Mouse (Mus musculus) liver, adult 2 months (tissue): Measurements from ENCODE around the gene Olfr1280. TPM values are rescaled to one million over a fixed set of nuclear protein-coding genes. Genes with fewer than 3 reads are reported as not detected.
"Not testable (repeated sequence)": the region's sequence is repeated elsewhere in the genome, so short reads cannot be mapped to it uniquely, and the experiment has no call there.

Experiments
- DNase-seq: peaks from one replicate; pipeline ENCODE4 v3.0.0-alpha.2; 2011; ENCODE audit warnings: low read depth, low spot score; ENCODE audit errors: extremely low read depth
- H3K27ac ChIP-seq: fragments of 200-500 bp; replicated peaks from 2 replicates; pipeline ENCODE4 v1.5.1; 2012; ENCODE audit warnings: low read depth, mild to moderate bottlenecking, control low read depth, inconsistent platforms, low read length; ENCODE audit not compliant: insufficient read depth
- H3K27me3 ChIP-seq: fragments of 200-500 bp; 2 replicates; pipeline ENCODE4 v1.6.1; 2012; ENCODE audit warnings: mild to moderate bottlenecking, moderate library complexity, low read length, inconsistent platforms; ENCODE audit not compliant: control insufficient read depth, insufficient read depth
- H3K36me3 ChIP-seq: fragments of 200-500 bp; 2 replicates; pipeline ENCODE4 v1.6.1; 2012; ENCODE audit warnings: low read length, inconsistent platforms; ENCODE audit not compliant: control insufficient read depth, insufficient read depth
- H3K4me1 ChIP-seq: fragments of 200-500 bp; 2 replicates; pipeline ENCODE4 v1.6.1; 2011; ENCODE audit warnings: low read length; ENCODE audit not compliant: control insufficient read depth, insufficient read depth
- H3K4me3 ChIP-seq: fragments of 200-500 bp; 2 replicates; pipeline ENCODE4 v1.5.1; 2011; ENCODE audit warnings: low read depth, mild to moderate bottlenecking, control low read depth, low read length, moderate library complexity; ENCODE audit not compliant: insufficient read depth
- H3K79me2 ChIP-seq: fragments of 200-500 bp; 2 replicates; pipeline ENCODE4 v1.6.1; 2012; ENCODE audit warnings: inconsistent platforms, mild to moderate bottlenecking, low read length, moderate library complexity; ENCODE audit not compliant: control insufficient read depth, insufficient read depth
- H3K9ac ChIP-seq: fragments of 200-500 bp; 2 replicates; pipeline ENCODE4 v1.6.1; 2012; ENCODE audit warnings: low read depth, mild to moderate bottlenecking, control low read depth, inconsistent platforms, low read length
- CTCF ChIP-seq: fragments of 200-500 bp; IDR thresholded peaks from 2 replicates; pipeline ENCODE4 v1.5.1; 2011; ENCODE audit warnings: low read depth, low read length, control low read depth
- POLR2A ChIP-seq: fragments of 200-500 bp; IDR thresholded peaks from 2 replicates; pipeline ENCODE4 v1.6.1; 2011; ENCODE audit warnings: low read length, control low read depth; ENCODE audit not compliant: insufficient read depth; ENCODE audit errors: extremely low read depth
- WGBS: fragments of 180-500 bp; shearing (Covaris S2); methylation state at CpG from one replicate; pipeline ENCODE4 v1.1.7; 2018; 5-methylcytosine and 5-hydroxymethylcytosine counted together
- polyA plus RNA-seq: library from polyadenylated mRNA; depleted of rRNA; stranded (reverse); fragments of >200 nt; gene quantifications from 2 replicates; pipeline ENCODE4 v1.2.3, GENCODE M21; 2012; rRNA removed
- total RNA-seq: library from RNA; depleted of rRNA; stranded (reverse); fragments of >200 nt; gene quantifications from 2 replicates; pipeline ENCODE4 v1.2.3, GENCODE M21; 2014; rRNA removed

Olfr1280 gene
- total RNA-seq (not detected in 2 replicates), polyA plus RNA-seq (not detected in 2 replicates)

DNA sequence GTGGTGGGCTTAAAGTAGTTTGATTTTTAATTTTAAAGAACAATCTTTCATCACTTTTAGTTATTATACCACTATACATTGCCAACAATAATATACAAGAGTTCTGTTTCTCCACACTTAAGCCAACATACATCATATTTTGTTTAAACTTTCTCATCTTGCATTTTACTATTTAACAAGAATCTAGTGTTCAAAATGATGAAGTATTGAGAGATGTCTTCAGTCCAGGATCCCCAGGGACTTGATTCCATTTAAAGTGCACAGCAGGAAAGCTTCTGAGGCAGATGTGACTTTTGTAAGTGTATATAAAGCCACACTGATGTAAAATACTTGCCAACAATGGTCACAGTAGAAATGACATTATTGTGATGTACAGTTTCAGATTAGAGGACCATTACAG is at the start of gene Olfr1280:
Gene Olfr1280 (plus strand): TSS at position 301 of the 400 bp plus-strand sequence.
- Histone ChIP-seq H3K79me2 (no peaks in the 10 kb centered on the region), H3K4me1 (no peaks in the 10 kb centered on the region), H3K36me3 (no peaks in the 10 kb centered on the region), H3K27ac (no peak within 1 kb of the TSS), H3K4me3 (no peak within 1 kb of the TSS), H3K9ac (no peak within 1 kb of the TSS), H3K27me3 (no peaks in the 10 kb centered on the region)
- TF ChIP-seq POLR2A = no peak
- TF ChIP-seq CTCF = no peak
- no peak for DNase-seq

- H3K27me3 ChIP-seq = no peaks in the 10 kb centered on the region
- H3K36me3 ChIP-seq = no peaks in the 10 kb centered on the region
- H3K79me2 ChIP-seq = no peaks in the 10 kb centered on the region
- H3K9ac ChIP-seq = no peak within 1 kb of the TSS
- H3K4me3 ChIP-seq = no peak within 1 kb of the TSS
- TF ChIP-seq CTCF = no peak
- TF ChIP-seq POLR2A = no peak
- no peaks in the 10 kb centered on the region for H3K4me1 ChIP-seq
- DNase-seq = no peak
- 66% methylated on average over 2 of the region's 2 CpGs for WGBS
- H3K27ac ChIP-seq = no peak within 1 kb of the TSS
Measured at GRCm38 (mm10) chr2:111274006-111274405, 39.8 kb upstream of the Olfr1280 start, which contains the start of gene Olfr1277. TSS of gene Olfr1277 (minus strand) at chr2:111274106.

DNA sequence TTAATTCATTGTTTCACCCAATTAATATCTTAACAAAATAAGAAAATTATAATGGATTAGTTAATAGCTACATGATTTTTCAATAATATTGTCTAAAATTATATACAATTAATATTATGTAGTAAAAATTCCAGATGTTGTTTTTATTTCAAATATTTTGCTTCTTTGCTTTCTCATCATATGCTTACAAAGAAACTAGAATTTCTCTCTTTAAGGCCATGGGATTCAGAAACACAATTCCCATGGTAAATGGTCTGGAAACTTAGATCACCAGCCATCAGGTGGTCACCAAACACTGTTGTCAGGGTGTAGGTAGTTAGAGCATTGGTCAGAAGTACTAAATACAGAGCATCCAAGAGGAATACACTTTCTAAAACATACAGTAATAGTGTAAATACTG is 24.0 kb upstream of the Olfr1280 start, which contains the start of gene Olfr1278:
Gene Olfr1278 (plus strand): TSS at position 301 of the 400 bp plus-strand sequence.
- Histone ChIP-seq H3K27me3 (no peaks in the 10 kb centered on the region), H3K9ac (no peak within 1 kb of the TSS), H3K4me3 (no peak within 1 kb of the TSS), H3K79me2 (no peaks in the 10 kb centered on the region), H3K36me3 (no peaks in the 10 kb centered on the region), H3K4me1 (no peaks in the 10 kb centered on the region), H3K27ac (no peak within 1 kb of the TSS)
- no peak for DNase-seq
- no peak for TF ChIP-seq CTCF
- no peak for TF ChIP-seq POLR2A

DNA sequence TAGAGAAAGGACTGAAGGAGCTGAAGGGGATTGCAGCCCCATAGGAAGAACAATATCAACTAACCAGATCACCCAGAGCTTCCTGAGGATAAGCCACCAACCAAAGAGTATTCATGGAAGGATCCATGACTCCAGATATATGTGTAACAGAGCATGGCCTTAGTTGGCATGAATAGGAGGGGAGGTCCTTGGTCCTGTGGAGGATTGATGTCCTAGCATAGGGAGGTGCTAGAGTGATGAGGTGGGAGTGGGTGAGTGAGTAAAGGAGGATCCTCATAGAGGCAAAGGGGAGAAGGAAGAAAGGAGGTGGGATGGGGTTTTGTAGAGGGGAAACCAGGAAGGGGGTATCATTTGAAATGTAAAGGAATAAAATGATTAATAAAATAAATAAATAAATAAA is 15.3 kb upstream of the Olfr1280 start:
- H3K27me3 ChIP-seq = no peaks in the 10 kb centered on the region
- DNase-seq = no peak
- no peak for TF ChIP-seq POLR2A
- TF ChIP-seq CTCF = no peak
- no peaks in the 10 kb centered on the region for H3K4me1 ChIP-seq
- H3K9ac ChIP-seq = no peak overlapping the region
- no peak overlapping the region for H3K4me3 ChIP-seq
- no peaks in the 10 kb centered on the region for H3K79me2 ChIP-seq
- no peaks in the 10 kb centered on the region for H3K36me3 ChIP-seq
- H3K27ac ChIP-seq = no peak overlapping the region

GRCm38 (mm10) chr2:111300374-111300773 is 13.4 kb upstream of the Olfr1280 start, which contains the start of gene Olfr1279:
TSS of gene Olfr1279 (plus strand) at chr2:111300635.
- H3K27ac ChIP-seq = no peak within 1 kb of the TSS
- no peaks in the 10 kb centered on the region for H3K79me2 ChIP-seq
- DNase-seq = no peak
- no peak within 1 kb of the TSS for H3K4me3 ChIP-seq
- no peaks in the 10 kb centered on the region for H3K27me3 ChIP-seq
- no peaks in the 10 kb centered on the region for H3K4me1 ChIP-seq
- no peak within 1 kb of the TSS for H3K9ac ChIP-seq
- no peaks in the 10 kb centered on the region for H3K36me3 ChIP-seq
- TF ChIP-seq CTCF (no peak), POLR2A (no peak)

DNA sequence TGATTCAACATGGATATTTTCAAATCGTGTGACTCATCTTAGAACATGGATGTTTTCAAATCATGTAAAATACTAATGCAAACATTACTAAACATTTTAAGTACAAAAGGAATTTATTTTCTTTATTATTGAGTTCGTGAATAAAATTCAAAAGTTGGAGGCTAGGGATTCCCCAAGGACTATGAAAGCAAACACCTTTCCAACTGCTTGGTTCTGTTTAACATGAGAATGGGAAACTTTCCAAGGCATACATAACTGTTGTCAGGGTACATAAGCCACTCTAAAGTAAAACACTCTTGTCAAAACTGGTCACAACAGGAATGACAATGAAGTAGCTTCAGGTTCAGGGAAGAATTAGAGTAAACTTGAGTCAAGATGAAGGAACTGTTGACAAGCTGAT is 12.4 kb downstream of the Olfr1280 start, which contains the start of gene Olfr1281:
Gene Olfr1281 (plus strand): TSS at position 301 of the 400 bp plus-strand sequence.
- TF ChIP-seq POLR2A (no peak), CTCF (no peak)
- Histone ChIP-seq H3K9ac (no peak within 1 kb of the TSS), H3K79me2 (no peaks in the 10 kb centered on the region), H3K36me3 (no peaks in the 10 kb centered on the region), H3K27me3 (no peaks in the 10 kb centered on the region), H3K4me3 (no peak within 1 kb of the TSS), H3K27ac (no peak within 1 kb of the TSS), H3K4me1 (no peaks in the 10 kb centered on the region)
- whole genome bisulfite sequencing = 52% methylated on average over 2 of the region's 2 CpGs
- DNase-seq = no peak

GRCm38 (mm10) chr2:111333721-111334120 is 19.9 kb downstream of the Olfr1280 start:
- WGBS = 83% methylated on average over 5 of the region's 5 CpGs
- not testable (repeated sequence) for H3K9ac ChIP-seq, H3K4me1 ChIP-seq, H3K4me3 ChIP-seq, H3K36me3 ChIP-seq, H3K27me3 ChIP-seq, DNase-seq, H3K27ac ChIP-seq, H3K79me2 ChIP-seq
